Mouse (Mus musculus) erythroblast, embryonic 14.5 days (primary cell): ENCODE measurements around the gene Shmt2. TPM values are rescaled to one million over a fixed set of nuclear protein-coding genes. Genes with fewer than 3 reads are reported as not detected.

Experiments used
- H3K27me3 ChIP-seq: 2 replicates; pipeline ENCODE4 v1.6.1; 2012; ENCODE audit warnings: inconsistent platforms; ENCODE audit not compliant: control insufficient read depth
- H3K36me3 ChIP-seq: 2 replicates; pipeline ENCODE4 v1.6.1; 2012; ENCODE audit warnings: mild to moderate bottlenecking, inconsistent platforms; ENCODE audit not compliant: control insufficient read depth
- H3K4me1 ChIP-seq: 2 replicates; pipeline ENCODE4 v1.6.1; 2012; ENCODE audit warnings: inconsistent platforms; ENCODE audit not compliant: control insufficient read depth
- H3K4me3 ChIP-seq: replicated peaks from 2 replicates; pipeline ENCODE3; 2012; ENCODE audit warnings: moderate library complexity, mild to moderate bottlenecking, inconsistent platforms
- H3K9me3 ChIP-seq: 2 replicates; pipeline ENCODE4 v1.6.1; 2012; ENCODE audit warnings: low read length, inconsistent platforms, mixed read lengths; ENCODE audit not compliant: control insufficient read depth
- GATA1 ChIP-seq: IDR thresholded peaks from 2 replicates; pipeline ENCODE4 v1.6.1; 2012; ENCODE audit warnings: low read length, inconsistent platforms, mixed read lengths
- TAL1 ChIP-seq: IDR thresholded peaks from 3 replicates; pipeline ENCODE4 v1.6.1; 2012; ENCODE audit warnings: low read length, inconsistent platforms, mixed read lengths
- polyA plus RNA-seq: library from polyadenylated mRNA; stranded (reverse); fragments of >175 nt; gene quantifications from 2 replicates; pipeline ENCODE4 v1.2.3, GENCODE M21; 2012

Shmt2 gene
- polyA plus RNA-seq, 1 experiment: 27.8 TPM

- no peak overlapping the region for H3K4me3 ChIP-seq
- TF ChIP-seq TAL1 (no peak), GATA1 (no peak)
- H3K4me1 ChIP-seq: peaks cover 53% of the 10 kb centered on the region
- peaks cover 83% of the 10 kb centered on the region for H3K27me3 ChIP-seq
- no peaks in the 10 kb centered on the region for H3K36me3 ChIP-seq
- H3K9me3 ChIP-seq: peaks cover 13% of the 10 kb centered on the region; the same call in 1 of the 2 replicates
These were observed 12.2 kb downstream of the Shmt2 start for GRCm38 (mm10) chr10:127509837-127510701.

- Histone ChIP-seq H3K4me1 (peaks cover 45% of the 10 kb centered on the region), H3K9me3 (peaks cover 13% of the 10 kb centered on the region; the same call in 1 of the 2 replicates), H3K27me3 (peaks cover 75% of the 10 kb centered on the region), H3K36me3 (no peaks in the 10 kb centered on the region), H3K4me3 (peak overlapping the region; percentile 44)
- TF ChIP-seq GATA1: no peak
- TF ChIP-seq TAL1: no peak
These were observed 13.0 kb downstream of the Shmt2 start for GRCm38 (mm10) chr10:127509051-127509836.

GRCm38 (mm10) chr10:127508239-127508638, 14.0 kb downstream of the Shmt2 start:
- Histone ChIP-seq H3K4me1 (peaks cover 35% of the 10 kb centered on the region), H3K27me3 (peaks cover 64% of the 10 kb centered on the region), H3K36me3 (no peaks in the 10 kb centered on the region), H3K9me3 (peaks cover 13% of the 10 kb centered on the region; the same call in 1 of the 2 replicates), H3K4me3 (no peak overlapping the region)
- TF ChIP-seq TAL1 (no peak), GATA1 (no peak)

GRCm38 (mm10) chr10:127500894-127501893, 21.1 kb downstream of the Shmt2 start, which contains the start of gene Stac3:
Gene Stac3, plus strand, starts transcription at chr10:127501686.
- Histone ChIP-seq H3K4me1 (no peaks in the 10 kb centered on the region), H3K4me3 (no peak within 1 kb of the TSS), H3K27me3 (no peaks in the 10 kb centered on the region), H3K9me3 (no peaks in the 10 kb centered on the region), H3K36me3 (peaks cover 30% of the 10 kb centered on the region)
- TF ChIP-seq GATA1 (no peak), TAL1 (no peak)

DNA sequence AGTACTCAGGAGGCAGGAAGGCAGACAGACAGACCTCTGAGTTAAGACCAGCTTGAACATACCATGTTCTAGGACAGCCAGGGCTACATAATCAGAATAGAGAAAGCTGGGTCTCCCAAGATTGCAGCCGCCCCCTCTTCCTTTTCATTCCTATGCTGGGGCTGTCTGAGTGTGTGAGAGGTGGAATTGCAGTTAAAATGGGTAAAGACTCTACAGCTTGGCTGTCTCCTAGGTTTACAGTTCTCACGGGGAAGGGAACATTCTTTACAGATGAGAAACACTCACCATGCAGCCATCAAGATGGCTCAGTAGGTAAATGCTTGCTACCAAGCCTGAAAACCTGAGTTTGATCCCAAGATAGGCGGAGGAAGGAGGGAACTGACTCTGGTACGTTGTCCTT, 22.2 kb downstream of the Shmt2 start:
- Histone ChIP-seq H3K27me3 (no peaks in the 10 kb centered on the region), H3K9me3 (no peaks in the 10 kb centered on the region), H3K36me3 (peaks cover 38% of the 10 kb centered on the region), H3K4me1 (no peaks in the 10 kb centered on the region), H3K4me3 (no peak overlapping the region)
- no peak for TF ChIP-seq TAL1
- no peak for TF ChIP-seq GATA1

DNA sequence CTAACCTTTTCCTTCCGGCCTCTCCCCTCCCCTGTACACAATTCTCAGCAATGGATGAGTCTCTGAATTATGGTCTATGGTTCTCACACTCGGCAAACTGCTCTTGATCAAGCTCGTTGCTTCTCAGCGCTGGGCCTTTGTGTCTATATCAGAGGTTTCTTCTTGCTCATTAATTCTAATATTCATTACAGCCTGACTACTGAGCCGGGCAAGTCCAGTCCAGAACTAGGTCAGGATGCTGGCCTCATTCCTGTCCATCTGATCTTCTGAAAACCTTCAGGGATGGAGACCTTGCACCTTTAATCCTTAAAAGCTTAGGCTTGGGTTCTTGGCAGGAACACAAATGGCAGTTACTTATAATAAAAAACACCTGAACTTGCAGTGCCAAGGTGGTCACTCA, 22.7 kb downstream of the Shmt2 start:
- Histone ChIP-seq H3K4me3 (no peak overlapping the region), H3K27me3 (no peaks in the 10 kb centered on the region), H3K36me3 (peaks cover 43% of the 10 kb centered on the region), H3K4me1 (no peaks in the 10 kb centered on the region), H3K9me3 (no peaks in the 10 kb centered on the region)
- TF ChIP-seq GATA1: no peak
- TF ChIP-seq TAL1: no peak

DNA sequence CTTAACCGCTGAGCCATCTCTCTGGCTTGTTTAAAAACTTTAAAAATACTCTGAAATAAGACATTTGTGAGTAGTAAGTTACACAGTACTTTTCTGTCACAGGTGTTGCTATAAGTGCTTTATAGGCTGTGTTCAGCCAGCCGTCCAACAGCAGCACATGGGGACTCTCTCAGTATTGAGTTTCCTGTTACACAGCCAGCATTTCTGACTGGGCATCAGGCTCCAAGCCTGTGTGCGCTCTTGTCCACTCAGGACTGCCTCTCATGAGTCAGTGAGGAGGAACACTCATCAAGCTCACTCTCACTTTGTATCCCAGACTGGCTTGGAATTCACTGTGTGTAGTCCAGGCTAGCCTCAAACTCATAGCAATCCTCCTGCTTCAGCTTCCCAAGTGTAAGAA, 26.1 kb downstream of the Shmt2 start:
- H3K36me3 ChIP-seq: peaks cover 73% of the 10 kb centered on the region

GRCm38 (mm10) chr10:127492118-127492517, 30.1 kb downstream of the Shmt2 start:
- Histone ChIP-seq H3K36me3 (peaks cover 82% of the 10 kb centered on the region), H3K9me3 (peaks cover 7% of the 10 kb centered on the region), H3K27me3 (no peaks in the 10 kb centered on the region), H3K4me3 (no peak overlapping the region), H3K4me1 (no peaks in the 10 kb centered on the region)
- TF ChIP-seq TAL1: no peak
- TF ChIP-seq GATA1: no peak

More for the DNA sequence above, 26.1 kb downstream of the Shmt2 start:
- no peaks in the 10 kb centered on the region for H3K4me1 ChIP-seq
- no peak for TF ChIP-seq GATA1
- no peak for TF ChIP-seq TAL1
- no peaks in the 10 kb centered on the region for H3K27me3 ChIP-seq
- peaks cover 7% of the 10 kb centered on the region for H3K9me3 ChIP-seq
- H3K4me3 ChIP-seq: no peak overlapping the region

GRCm38 (mm10) chr10:127491128-127491512, 31.1 kb downstream of the Shmt2 start:
- H3K4me3 ChIP-seq: no peak overlapping the region
- H3K4me1 ChIP-seq: no peaks in the 10 kb centered on the region

More at GRCm38 (mm10) chr10:127491128-127491512, 31.1 kb downstream of the Shmt2 start:
- Histone ChIP-seq H3K9me3 (peaks cover 7% of the 10 kb centered on the region), H3K27me3 (no peaks in the 10 kb centered on the region), H3K36me3 (peaks cover 76% of the 10 kb centered on the region)
- TF ChIP-seq GATA1: no peak
- TF ChIP-seq TAL1: no peak
